29 mouse cellular contexts compared by ENCODE assay signal in genomic region chr3:144614698-144615097, GRCm38 (mm10). TPM values are rescaled to one million over a fixed set of nuclear protein-coding genes. Genes with fewer than 3 reads are reported as not detected.
A peak's percentile ranks its signal among the peaks of the same experiment; 100 is the strongest.
DNase-seq lines count a peak whose midpoint lies in the region; ATAC-seq lines count a peak whose summit lies in the region.
"Had no signal": no experiment of that assay in that cellular context is flagged by ENCODE, and none has a peak within 500 bp of the region (broad histone marks: within the 10 kb centered on the region; RNA-seq: fewer than 3 reads in every experiment).

No protein-coding gene starts in this region.

- H3K4me2 ChIP-seq in kidney, embryonic 15.5 days = peak overlapping the region; percentile 19
- no peak overlapping the region for H3K4me2 ChIP-seq in neural tube, embryonic 13.5 days
- H3K4me2 ChIP-seq: embryonic facial prominence, embryonic 12.5 days; heart, embryonic 13.5 days; hindbrain, embryonic 14.5 days; liver, embryonic 11.5 days; lung, embryonic 15.5 days had no signal

- WGBS in kidney, embryonic 15.5 days = 16% methylated on average over 10 of the region's 10 CpGs
- 33% methylated on average over 10 of the region's 10 CpGs for WGBS in neural tube, embryonic 13.5 days

- H3K27me3 ChIP-seq in kidney, embryonic 15.5 days = no peaks in the 10 kb centered on the region
- no peaks in the 10 kb centered on the region for H3K27me3 ChIP-seq in neural tube, embryonic 13.5 days
- H3K27me3 ChIP-seq: embryonic facial prominence, embryonic 12.5 days; heart, embryonic 13.5 days; lung, embryonic 15.5 days; megakaryocyte, embryonic 14.5 days had no signal

- no peak overlapping the region for H3K9ac ChIP-seq in kidney, embryonic 15.5 days
- H3K9ac ChIP-seq in neural tube, embryonic 13.5 days = 0 out of 2 replicates have a peak overlapping the region, but pooled peaks have one; percentile 3
- H3K9ac ChIP-seq: embryonic facial prominence, embryonic 12.5 days; heart, embryonic 13.5 days; hindbrain, embryonic 14.5 days; lung, embryonic 15.5 days had no signal

- H3K4me1 ChIP-seq in kidney, embryonic 15.5 days = peaks cover 57% of the 10 kb centered on the region
- peaks cover 45% of the 10 kb centered on the region for H3K4me1 ChIP-seq in neural tube, embryonic 13.5 days (replicated peaks)

- H3K36me3 ChIP-seq in kidney, embryonic 15.5 days = no peaks in the 10 kb centered on the region
- H3K36me3 ChIP-seq in neural tube, embryonic 13.5 days = no peaks in the 10 kb centered on the region
- H3K36me3 ChIP-seq: embryonic facial prominence, embryonic 12.5 days; heart, embryonic 13.5 days; lung, embryonic 15.5 days had no signal

- H3K27ac ChIP-seq in kidney, embryonic 15.5 days = peak overlapping the region; percentile 75
- peak overlapping the region; percentile 63; the same call in 1 of the 2 replicates for H3K27ac ChIP-seq in neural tube, embryonic 13.5 days (replicated peaks)
- H3K27ac ChIP-seq: embryonic facial prominence, embryonic 12.5 days; heart, adult 2 months; hindbrain, embryonic 14.5 days; lung, embryonic 15.5 days had no signal

- H3K4me3 ChIP-seq in kidney, embryonic 15.5 days (replicated peaks) = no peak overlapping the region
- H3K4me3 ChIP-seq in neural tube, embryonic 13.5 days = no peak overlapping the region
- H3K4me3 ChIP-seq: embryonic facial prominence, embryonic 12.5 days; heart, adult 2 months; heart, embryonic 13.5 days; lung, embryonic 15.5 days; megakaryocyte, embryonic 14.5 days had no signal

- H3K9me3 ChIP-seq in kidney, embryonic 15.5 days (replicated peaks) = no peaks in the 10 kb centered on the region
- no peaks in the 10 kb centered on the region for H3K9me3 ChIP-seq in neural tube, embryonic 13.5 days
- H3K9me3 ChIP-seq: lung, embryonic 15.5 days had no signal

- DNase-seq in adrenal gland, postnatal 14 days = peak; percentile 32
- no peak for DNase-seq in adrenal gland, postnatal 10 days
- DNase-seq in kidney, adult 8-10 months = no peak
- DNase-seq in neural tube, embryonic 10.5 days (ENCODE audit: extremely low spot score, low spot score) = no peak
- no peak for DNase-seq in layer of hippocampus, adult 18-20 months (ENCODE audit: low spot score in 2 of 2)
- no peak for DNase-seq in B cell, adult 2 months
- DNase-seq: adrenal gland, adult 2 months; cerebellum, adult 11-12 months; cerebellum, adult 9-11 months; embryo, embryonic 11 days; gastrocnemius, postnatal 36 days; heart, adult 2 months; heart, postnatal 10 days; layer of hippocampus, postnatal 36 days; lung, postnatal 36 days; midbrain, embryonic 14.5 days; right cerebral cortex, adult 18-20 months; spleen, adult 18-20 months; thymus, postnatal 14 days had no signal

- peak; percentile 63 for ATAC-seq in kidney, embryonic 15.5 days (replicated peaks; ENCODE audit: low FRiP score)
- peak; percentile 20; the same call in 1 of the 2 replicates for ATAC-seq in neural tube, embryonic 13.5 days (ENCODE audit: low read depth)
- ATAC-seq: CD4-positive, CD25-positive, alpha-beta regulatory T cell, adult 4 months; forebrain, embryonic 14.5 days had no signal

RNA-seq across cellular contexts. Expression of gene Selenof, which starts 44.6 kb away (rescaled TPM):
- total RNA-seq in adrenal gland, postnatal 14 days (2021) = 256 and 261 TPM in 2 replicates
- 100 to 1,000 TPM; 283 to 295 TPM for total RNA-seq in adrenal gland, postnatal 10 days (2021)
- 618 and 674 TPM in 2 replicates for polyA plus RNA-seq in kidney, embryonic 15.5 days (2015; fragmentation: Nextera tagmentation; extraction: Ambion mirVana)
- polyA plus RNA-seq in neural tube, embryonic 13.5 days (2015; fragmentation: Nextera tagmentation; extraction: Ambion mirVana) = 595 and 628 TPM in 2 replicates
- 100 to 1,000 TPM; 210 to 219 TPM for total RNA-seq in layer of hippocampus, adult 18-20 months (2021)

RNA-seq across cellular contexts. Expression of gene Hs2st1, which starts 44.7 kb away (rescaled TPM):
- total RNA-seq in adrenal gland, postnatal 14 days (2021) = 16.1 and 18.3 TPM in 2 replicates
- total RNA-seq in adrenal gland, postnatal 10 days (2021) = 10 to 100 TPM; 19.2 to 19.5 TPM
- 12.5 and 13.0 TPM in 2 replicates for polyA plus RNA-seq in kidney, embryonic 15.5 days (2015; fragmentation: Nextera tagmentation; extraction: Ambion mirVana)
- 15.6 and 17.9 TPM in 2 replicates for polyA plus RNA-seq in neural tube, embryonic 13.5 days (2015; fragmentation: Nextera tagmentation; extraction: Ambion mirVana)
- 10 to 100 TPM; 39.6 to 40.0 TPM for total RNA-seq in layer of hippocampus, adult 18-20 months (2021)
